Mouse (Mus musculus): ENCODE results near the gene Lypla2. TPM values are rescaled to one million over a fixed set of nuclear protein-coding genes. Genes with fewer than 3 reads are reported as not detected.

Lypla2 gene
- total RNA-seq, 2 experiments from 2014 or later: 36.6 to 37.8 TPM

DNA sequence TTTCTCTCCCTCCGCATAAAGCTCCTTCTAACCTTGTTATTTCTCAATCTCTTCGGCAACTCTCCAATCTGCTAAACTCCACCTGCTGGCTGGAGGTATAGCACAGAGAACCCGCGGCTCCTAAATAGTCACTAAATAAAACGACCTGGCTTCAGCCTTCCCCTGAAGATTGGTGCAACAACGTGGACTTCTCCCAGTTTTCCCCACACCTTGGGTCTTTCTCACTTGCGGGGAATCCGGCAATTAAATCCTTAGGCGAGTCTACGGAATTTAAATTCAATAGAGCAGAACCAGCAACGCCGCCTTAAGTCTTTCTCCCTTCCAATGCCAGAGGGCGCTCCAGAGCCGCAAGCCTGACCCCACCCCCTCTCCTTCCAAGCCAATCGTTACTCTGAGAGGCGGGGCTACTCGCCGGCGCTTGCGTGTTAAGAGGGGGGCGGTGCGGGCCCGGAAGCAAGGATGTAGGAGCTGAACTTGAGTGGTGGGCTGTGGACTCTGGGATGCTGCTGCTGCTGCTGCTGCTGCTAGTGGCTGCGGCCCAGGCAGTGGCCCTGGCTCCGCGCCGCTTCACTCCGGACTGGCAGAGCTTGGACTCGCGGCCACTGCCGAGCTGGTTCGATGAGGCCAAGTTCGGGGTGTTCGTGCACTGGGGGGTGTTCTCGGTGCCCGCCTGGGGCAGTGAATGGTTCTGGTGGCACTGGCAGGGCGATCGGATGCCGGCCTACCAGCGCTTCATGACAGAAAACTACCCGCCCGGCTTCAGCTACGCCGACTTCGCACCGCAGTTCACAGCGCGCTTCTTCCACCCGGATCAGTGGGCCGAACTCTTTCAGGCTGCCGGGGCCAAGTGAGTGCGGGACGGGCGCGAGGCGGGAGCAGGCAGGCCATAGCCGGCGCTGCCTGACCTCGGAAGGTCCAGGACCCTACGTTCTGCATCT, 51.9 kb downstream of the Lypla2 start, which contains the start of gene Fuca1:
TSS of gene Fuca1 (plus strand) at position 432 of the 938 bp plus-strand sequence.
- DNase-seq: peak; percentile 96 to 98

DNA sequence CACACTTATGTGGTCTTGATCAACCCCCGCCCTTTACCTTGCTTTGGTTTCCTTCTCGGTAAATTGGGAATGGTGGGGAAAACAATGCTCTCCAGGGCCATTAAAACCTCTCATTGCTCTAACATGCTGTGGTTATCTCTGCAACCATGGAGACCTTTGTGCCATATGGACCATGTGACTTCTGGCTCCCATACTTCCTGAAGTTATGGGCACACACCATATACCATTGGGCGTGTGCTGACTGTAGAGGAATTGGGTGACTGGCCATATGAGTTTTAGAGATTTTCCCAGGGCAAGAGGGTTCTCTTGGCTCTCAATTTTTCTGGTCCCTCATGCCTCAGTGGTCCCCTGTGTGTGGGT, 53.2 kb downstream of the Lypla2 start:
- DNase-seq: no peak

DNA sequence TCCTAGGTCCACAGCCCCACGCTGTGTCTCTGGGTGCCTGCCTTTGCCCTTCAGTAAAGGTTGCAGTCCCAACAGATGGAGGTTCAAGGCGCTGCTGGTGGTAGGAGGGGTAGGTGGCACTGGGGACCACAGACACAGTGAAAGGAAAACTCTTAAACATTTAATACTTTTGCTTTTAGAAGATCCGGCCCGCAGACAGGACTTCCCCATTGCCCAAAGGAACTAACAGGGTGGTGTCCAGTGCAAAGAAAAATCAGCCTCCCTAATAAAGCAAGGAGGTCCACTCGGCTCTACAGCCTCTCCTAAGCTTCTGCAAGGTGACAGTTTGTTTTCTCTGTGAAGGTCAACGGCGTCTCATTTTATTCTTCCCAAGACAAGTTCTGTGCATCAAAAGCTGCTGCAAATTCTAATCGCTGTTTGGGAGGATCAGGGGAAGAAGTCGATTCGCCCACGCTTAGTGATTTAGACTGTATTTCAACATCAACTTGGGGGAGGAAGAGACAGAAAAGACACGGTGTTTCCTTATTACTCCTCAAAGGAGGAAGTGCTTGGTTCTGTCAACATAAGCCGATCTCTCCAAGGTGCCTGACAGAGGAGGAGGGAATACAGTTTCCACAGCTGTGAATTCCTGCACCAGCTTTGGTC, 53.7 kb downstream of the Lypla2 start:
- DNase-seq: peak; percentile 33 to 56

Other genes with a start within 250 kb of the Lypla2 start
- under 1 TPM; 0.17 to 0.46 TPM for gene Il22ra1, start 244.5 kb downstream of the Lypla2 start, total RNA-seq (2021)
- 1 to 10 TPM in 1 of 2 experiments, under 1 TPM in 1; 0.62 to 1.1 TPM for gene Myom3, start 212.9 kb downstream of the Lypla2 start, total RNA-seq (2021)
- 10 to 100 TPM; 40.6 to 50.5 TPM for gene Srsf10, start 116.9 kb downstream of the Lypla2 start, total RNA-seq (2021)
- 10 to 100 TPM; 62.7 to 68.0 TPM for gene Pnrc2, start 98.8 kb downstream of the Lypla2 start, total RNA-seq (2021)
- gene Cnr2, start 77.2 kb downstream of the Lypla2 start, total RNA-seq (2021): 1 to 10 TPM in 1 of 2 experiments, under 1 TPM in 1; 0.52 to 1.7 TPM
- gene Fuca1, start 51.9 kb downstream of the Lypla2 start, total RNA-seq (2021): 10 to 100 TPM; 31.7 to 35.3 TPM
- 10 to 100 TPM; 87.3 to 91.7 TPM for gene Hmgcl, start 26.2 kb downstream of the Lypla2 start, total RNA-seq (2021)
- 1 to 10 TPM; 1.8 to 2.7 TPM for gene Gale, start 8.9 kb downstream of the Lypla2 start, total RNA-seq (2021)
- gene Pithd1, start 14.6 kb upstream of the Lypla2 start, total RNA-seq (2021): 10 to 100 TPM; 22.1 to 25.1 TPM
- 10 to 100 TPM; 33.8 to 34.4 TPM for gene Eloa, start 49.1 kb upstream of the Lypla2 start, total RNA-seq (2021)
- 100 to 1,000 TPM; 285 to 315 TPM for gene Rpl11, start 80.8 kb upstream of the Lypla2 start, total RNA-seq (2021)
- gene Id3, start 170.9 kb upstream of the Lypla2 start, total RNA-seq (2021): 10 to 100 TPM; 58.3 to 64.3 TPM
- 1 to 10 TPM; 1.3 to 1.4 TPM for gene E2f2, start 199.8 kb upstream of the Lypla2 start, total RNA-seq (2021)
- gene Asap3, start 233.7 kb upstream of the Lypla2 start, total RNA-seq (2021): 1 to 10 TPM; 7.6 to 9.1 TPM

Measured in heart, adult 18-20 months (tissue).